Mouse (Mus musculus) Patski (cell line): ENCODE measurements around the gene Krit1. TPM values are rescaled to one million over a fixed set of nuclear protein-coding genes. Genes with fewer than 3 reads are reported as not detected.
"Not testable (repeated sequence)": the region's sequence is repeated elsewhere in the genome, so short reads cannot be mapped to it uniquely, and the experiment has no call there.

Experiments
- ATAC-seq: fragments of 100-300 bp; one replicate; pipeline ENCODE4 v1.8.0; 2021
- CTCF ChIA-PET: fragments of 350-600 bp; sonication (Branson Sonifier 250); formaldehyde crosslinking; loops from one replicate; lab custom pipeline; 2022; ENCODE audit warnings: inconsistent platforms; lab: Charles Lee
- POLR2A ChIA-PET: fragments of 350-600 bp; sonication (Branson Sonifier 250); formaldehyde crosslinking; loops from one replicate; lab custom pipeline; 2022; ENCODE audit warnings: antibody characterized with exemption, inconsistent platforms; lab: Charles Lee
- DNase-seq: peaks from one replicate; pipeline ENCODE4 v3.0.0-alpha.2; 2011; ENCODE audit warnings: low read depth, low spot score
- H3K27me3 ChIP-seq: fragments of 371-371 bp; one replicate; pipeline ENCODE4 v1.5.1; 2021
- CTCF ChIP-seq: fragments of 100-300 bp; IDR thresholded peaks from one replicate; pipeline ENCODE4 v1.5.1; 2021
- in situ Hi-C: fragments of 300-500 bp; cut with MboI; formaldehyde crosslinking; loops from 3 replicates; pipeline ENCODE4 v1.11.1; 2018; ENCODE audit warnings: low pct_unique_long_range_greater_than_20kb, mixed read lengths
- polyA plus RNA-seq: library from polyadenylated mRNA; unstranded; gene quantifications from one replicate; pipeline ENCODE4 v1.2.3, GENCODE M21; 2021

Gene Krit1
- polyA plus RNA-seq, 1 experiment from 2014 or later = 46.1 TPM

GRCm38 (mm10) chr5:3800041-3800440 lies 2.9 kb upstream of the Krit1 start:
- in situ Hi-C loops = no loop called here
- CTCF ChIA-PET = no interaction called here
- H3K27me3 ChIP-seq = no peaks in the 10 kb centered on the region
- TF ChIP-seq CTCF = no peak
- POLR2A ChIA-PET = no interaction called here
- no peak for ATAC-seq
- no peak for DNase-seq

GRCm38 (mm10) chr5:3800881-3801280 lies 2.1 kb upstream of the Krit1 start:
- ChIA-PET CTCF (interaction anchor here (0.9 to 1.3 kb wide), 3 partner anchors 10 to 19 kb away, joined by 3 read pairs; no protein-coding TSS in a partner anchor), POLR2A (no interaction called here)

GRCm38 (mm10) chr5:3801672-3802432 lies 1.1 kb upstream of the Krit1 start:
- no peaks in the 10 kb centered on the region for H3K27me3 ChIP-seq
- TF ChIP-seq CTCF = no peak
- ChIA-PET CTCF (interaction anchor here (0.9 to 1.3 kb wide), 3 partner anchors 11 to 20 kb away, joined by 3 read pairs; no protein-coding TSS in a partner anchor), POLR2A (interaction anchor here (1.2 to 1.5 kb wide), 2 partner anchors 15 to 155 kb away, joined by 4 to 5 read pairs; no protein-coding TSS in a partner anchor)
- DNase-seq (no peak), ATAC-seq (peak; percentile 9)
- in situ Hi-C loops = no loop called here

More at GRCm38 (mm10) chr5:3800881-3801280, 2.1 kb upstream of the Krit1 start:
- TF ChIP-seq CTCF = no peak
- in situ Hi-C loops = no loop called here
- H3K27me3 ChIP-seq = no peaks in the 10 kb centered on the region
- ATAC-seq (no peak), DNase-seq (no peak)

- POLR2A ChIA-PET = interaction anchor here (0.6 to 1.8 kb wide), 6 partner anchors 17 to 704 kb away, joined by 3 to 8 read pairs (median 4); no protein-coding TSS in a partner anchor
- CTCF ChIA-PET = interaction anchor here (0.6 to 2.1 kb wide), 3 partner anchors 11 to 62 kb away, joined by 3 to 9 read pairs (median 4); no protein-coding TSS in a partner anchor
- H3K27me3 ChIP-seq = no peaks in the 10 kb centered on the region
- ATAC-seq = peak; percentile 68
- DNase-seq = peak; percentile 25
- in situ Hi-C loops = no loop called here
- TF ChIP-seq CTCF = no peak
Observed at GRCm38 (mm10) chr5:3803292-3804165, 545 bp downstream of the Krit1 start.

- no peaks in the 10 kb centered on the region for H3K27me3 ChIP-seq
- ATAC-seq (no peak), DNase-seq (no peak)
- peak; percentile 45 for TF ChIP-seq CTCF
- ChIA-PET POLR2A (no interaction called here), CTCF (no interaction called here)
- in situ Hi-C loops = loop anchor here (5.0 kb wide), 1 partner anchor 166 kb away; no protein-coding TSS in a partner anchor
Observed at GRCm38 (mm10) chr5:3808472-3808871, 5.5 kb downstream of the Krit1 start.

GRCm38 (mm10) chr5:3834107-3834506 lies 31.1 kb downstream of the Krit1 start:
- ChIA-PET CTCF (interaction anchor here (1.2 to 1.4 kb wide), 2 partner anchors 12 to 14 kb away, joined by 3 read pairs; no protein-coding TSS in a partner anchor), POLR2A (no interaction called here)
- no peaks in the 10 kb centered on the region for H3K27me3 ChIP-seq
- in situ Hi-C loops = no loop called here
- no peak for ATAC-seq
- no peak for DNase-seq
- no peak for TF ChIP-seq CTCF

GRCm38 (mm10) chr5:3845026-3845425 lies 42.0 kb downstream of the Krit1 start, which contains the start of gene Lrrd1:
Lrrd1 (plus strand) TSS chr5:3845173.
- POLR2A ChIA-PET = no interaction called here
- TF ChIP-seq CTCF = no peak
- CTCF ChIA-PET = interaction anchor here (1.9 kb wide), 1 partner anchor 8 kb away, joined by 5 read pairs; no protein-coding TSS in a partner anchor
- in situ Hi-C loops = no loop called here
- DNase-seq (no peak), ATAC-seq (no peak)
- H3K27me3 ChIP-seq = peaks cover 2% of the 10 kb centered on the region

GRCm38 (mm10) chr5:3870161-3870560 lies 67.2 kb downstream of the Krit1 start:
- ATAC-seq (peak; percentile 68), DNase-seq (peak; percentile 35)
- no peaks in the 10 kb centered on the region for H3K27me3 ChIP-seq
- TF ChIP-seq CTCF = no peak
- ChIA-PET CTCF (no interaction called here), POLR2A (no interaction called here)
- in situ Hi-C loops = no loop called here

GRCm38 (mm10) chr5:3872348-3872747 lies 69.4 kb downstream of the Krit1 start:
- CTCF ChIA-PET = interaction anchor here (1.8 kb wide), 1 partner anchor 10 kb away, joined by 4 read pairs; no protein-coding TSS in a partner anchor
- DNase-seq = no peak
- no peaks in the 10 kb centered on the region for H3K27me3 ChIP-seq
- in situ Hi-C loops = no loop called here
- ATAC-seq = no peak
- POLR2A ChIA-PET = no interaction called here
- TF ChIP-seq CTCF = no peak

GRCm38 (mm10) chr5:3873485-3873884 lies 70.5 kb downstream of the Krit1 start:
- CTCF ChIA-PET = no interaction called here

GRCm38 (mm10) chr5:3886862-3887261 lies 83.9 kb downstream of the Krit1 start:
- in situ Hi-C loops, H3K27me3 ChIP-seq, ATAC-seq, POLR2A ChIA-PET, DNase-seq, CTCF ChIA-PET: not testable (repeated sequence)

More at GRCm38 (mm10) chr5:3873485-3873884, 70.5 kb downstream of the Krit1 start:
- POLR2A ChIA-PET = no interaction called here
- ATAC-seq (no peak), DNase-seq (no peak)
- TF ChIP-seq CTCF = no peak
- H3K27me3 ChIP-seq = no peaks in the 10 kb centered on the region
- in situ Hi-C loops = no loop called here
